Mouse (Mus musculus) heart, embryonic 16.5 days (tissue): ENCODE results near the gene Haao. TPM values are rescaled to one million over a fixed set of nuclear protein-coding genes. Genes with fewer than 3 reads are reported as not detected.

ENCODE experiments used
- ATAC-seq: fragments of 200-750 bp; cut with Nextera tagmentation; replicated peaks from 2 replicates; pipeline ENCODE4 v1.8.0; 2017; ENCODE audit warnings: moderate number of reproducible peaks; ENCODE audit not compliant: insufficient read depth, low FRiP score; ENCODE audit errors: extremely low read depth
- H3K27ac ChIP-seq: fragments of 300-500 bp; sonication (generic); 2 replicates; pipeline ENCODE4 v1.5.1; 2014; ENCODE audit warnings: mild to moderate bottlenecking, low read length, control low read depth, moderate library complexity
- H3K27me3 ChIP-seq: fragments of 300-500 bp; sonication (generic); 2 replicates; pipeline ENCODE4 v1.6.1; 2014; ENCODE audit warnings: low read length, mixed read lengths; ENCODE audit not compliant: control insufficient read depth, insufficient read depth
- H3K36me3 ChIP-seq: fragments of 300-500 bp; sonication (generic); 2 replicates; pipeline ENCODE4 v1.6.1; 2014; ENCODE audit not compliant: control insufficient read depth, insufficient read depth
- H3K4me1 ChIP-seq: fragments of 300-500 bp; sonication (generic); 2 replicates; pipeline ENCODE4 v1.6.1; 2014; ENCODE audit warnings: low read length, mixed read lengths; ENCODE audit not compliant: control insufficient read depth, insufficient read depth
- H3K4me2 ChIP-seq: fragments of 300-500 bp; sonication (generic); 2 replicates; pipeline ENCODE4 v1.6.1; 2014; ENCODE audit warnings: low read depth, mild to moderate bottlenecking, control low read depth, low read length
- H3K4me3 ChIP-seq: fragments of 300-500 bp; sonication (generic); 2 replicates; pipeline ENCODE4 v1.5.1; 2014; ENCODE audit warnings: mild to moderate bottlenecking, control low read depth, low read length
- H3K9ac ChIP-seq: fragments of 300-500 bp; sonication (generic); 2 replicates; pipeline ENCODE4 v1.6.1; 2014; ENCODE audit warnings: low read length, control low read depth
- H3K9me3 ChIP-seq: fragments of 300-500 bp; sonication (generic); replicated peaks from 2 replicates; pipeline ENCODE4 v1.6.1; 2016; ENCODE audit warnings: low read length; ENCODE audit not compliant: control insufficient read depth
- WGBS: fragments of 180-500 bp; shearing (Covaris S2); extraction: QIAGEN DNeasy Blood & Tissue Kit; methylation state at CpG from one replicate; pipeline ENCODE4 v1.1.7; 2014; 5-methylcytosine and 5-hydroxymethylcytosine counted together
- polyA plus RNA-seq: library from polyadenylated mRNA; unstranded; fragments of >200 nt; fragmentation: Nextera tagmentation; extraction: Ambion mirVana; gene quantifications from 2 replicates; pipeline ENCODE4 v1.2.1, GENCODE M21; 2015

The Haao gene
- polyA plus RNA-seq, 1 experiment from 2014 or later = 1.7 TPM

GRCm38 (mm10) chr17:83849081-83849675 is 1.4 kb upstream of the Haao start:
- Histone ChIP-seq H3K36me3 (no peaks in the 10 kb centered on the region), H3K4me3 (no peak overlapping the region), H3K27me3 (no peaks in the 10 kb centered on the region), H3K4me2 (no peak overlapping the region), H3K9me3 (no peaks in the 10 kb centered on the region), H3K9ac (no peak overlapping the region), H3K27ac (no peak overlapping the region), H3K4me1 (no peaks in the 10 kb centered on the region)
- ATAC-seq = no peak
- 66% methylated on average over 12 of the region's 12 CpGs for WGBS

- ATAC-seq = no peak
- H3K4me3 ChIP-seq = no peak overlapping the region
- no peaks in the 10 kb centered on the region for H3K4me1 ChIP-seq
- 59% methylated on average over 4 of the region's 4 CpGs for WGBS
- H3K9ac ChIP-seq = no peak overlapping the region
- H3K27ac ChIP-seq = no peak overlapping the region
- H3K4me2 ChIP-seq = no peak overlapping the region
- H3K9me3 ChIP-seq = no peaks in the 10 kb centered on the region
- no peaks in the 10 kb centered on the region for H3K36me3 ChIP-seq
- no peaks in the 10 kb centered on the region for H3K27me3 ChIP-seq
These were observed 719 bp upstream of the Haao start for GRCm38 (mm10) chr17:83848482-83848881.

DNA sequence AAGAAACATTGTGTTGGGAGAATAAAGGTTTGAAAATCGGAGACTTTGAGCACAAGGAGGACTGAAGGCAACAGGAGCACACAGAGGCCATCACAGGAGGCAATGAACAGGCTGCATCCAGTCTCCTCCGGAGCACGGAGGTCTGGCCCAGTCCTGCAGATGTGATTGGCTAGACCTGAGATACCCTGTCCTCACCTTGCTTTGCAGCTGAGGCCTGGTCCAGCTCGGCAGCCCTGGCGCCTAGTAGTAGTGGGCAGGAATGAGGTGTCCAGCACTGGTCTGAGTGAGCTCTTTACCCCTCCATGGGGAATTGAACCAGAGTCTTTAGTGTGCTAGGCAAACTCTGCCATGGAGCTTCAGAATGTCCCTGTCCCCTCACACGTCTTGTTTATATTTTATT is 663 bp downstream of the Haao start:
- Histone ChIP-seq H3K36me3 (no peaks in the 10 kb centered on the region), H3K4me1 (no peaks in the 10 kb centered on the region), H3K4me2 (no peak overlapping the region), H3K27ac (no peak overlapping the region), H3K9ac (no peak overlapping the region), H3K27me3 (no peaks in the 10 kb centered on the region), H3K4me3 (no peak overlapping the region), H3K9me3 (no peaks in the 10 kb centered on the region)
- WGBS = 74% methylated on average over 6 of the region's 6 CpGs
- no peak; the same call in 1 of the 2 replicates for ATAC-seq

DNA sequence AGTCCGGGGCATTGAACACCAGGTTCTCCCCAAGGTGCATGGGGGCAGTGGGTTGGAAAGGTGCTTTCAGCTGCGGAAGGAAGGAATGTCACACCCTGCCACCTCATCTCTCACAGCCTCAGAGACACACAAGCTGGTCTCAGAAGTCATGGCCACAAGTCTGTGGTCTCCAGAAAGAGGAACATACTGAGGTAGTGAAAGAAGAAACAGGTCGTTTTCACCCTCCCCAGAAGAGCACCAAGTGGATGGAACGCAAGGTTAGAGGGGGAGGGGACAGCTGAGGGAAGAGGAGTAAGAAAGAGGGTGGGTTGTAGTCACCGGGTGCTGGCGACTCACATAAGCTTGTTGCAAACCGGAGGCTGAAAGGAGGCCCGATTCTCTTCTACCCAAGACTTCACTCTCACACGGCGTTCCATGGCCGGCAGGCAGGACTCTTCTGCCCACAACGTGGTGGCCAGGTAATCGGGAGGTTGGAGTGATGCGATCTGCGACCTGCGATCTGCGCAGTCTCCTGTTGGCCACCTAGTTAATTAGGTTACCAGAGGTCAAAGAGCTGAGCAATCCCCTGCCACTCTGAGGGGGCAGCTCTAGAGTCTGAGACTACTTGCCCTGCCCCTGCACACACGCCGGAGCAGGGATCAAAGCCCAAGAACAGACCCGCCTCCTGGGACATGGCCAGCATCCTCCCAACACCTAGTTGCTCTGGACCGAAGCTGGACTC is 1.3 kb downstream of the Haao start:
- no peaks in the 10 kb centered on the region for H3K36me3 ChIP-seq
- no peaks in the 10 kb centered on the region for H3K9me3 ChIP-seq
- ATAC-seq = no peak
- WGBS = 80% methylated on average over 21 of the region's 21 CpGs
- H3K27ac ChIP-seq = no peak overlapping the region
- no peaks in the 10 kb centered on the region for H3K4me1 ChIP-seq
- H3K4me2 ChIP-seq = no peak overlapping the region
- no peak overlapping the region for H3K4me3 ChIP-seq
- H3K9ac ChIP-seq = no peak overlapping the region
- no peaks in the 10 kb centered on the region for H3K27me3 ChIP-seq

GRCm38 (mm10) chr17:83845538-83845937 is 2.2 kb downstream of the Haao start:
- Histone ChIP-seq H3K9ac (no peak overlapping the region), H3K4me1 (no peaks in the 10 kb centered on the region), H3K27me3 (no peaks in the 10 kb centered on the region), H3K4me3 (no peak overlapping the region), H3K4me2 (no peak overlapping the region), H3K9me3 (no peaks in the 10 kb centered on the region), H3K27ac (no peak overlapping the region), H3K36me3 (no peaks in the 10 kb centered on the region)
- WGBS = 75% methylated on average over 8 of the region's 8 CpGs
- ATAC-seq = no peak

DNA sequence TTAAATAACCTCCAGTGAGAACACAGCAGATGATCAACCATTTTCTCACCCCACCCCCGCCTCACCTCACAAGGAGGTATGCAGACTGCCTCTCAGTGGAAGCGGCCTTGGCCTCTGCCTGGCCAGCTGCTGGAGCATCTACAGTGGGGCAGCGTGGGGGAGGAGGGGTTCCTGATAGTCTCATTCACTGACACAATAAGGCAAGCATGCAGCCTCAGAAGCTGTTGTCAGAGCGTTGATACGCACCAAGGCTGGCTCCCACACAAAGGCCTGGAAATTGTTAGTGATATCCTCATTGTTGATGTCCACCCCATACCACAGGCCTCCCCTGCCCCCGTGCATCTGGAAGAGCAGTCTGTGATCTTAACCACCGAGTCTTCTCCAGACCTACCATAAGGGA is 4.0 kb downstream of the Haao start:
- Histone ChIP-seq H3K9ac (no peak overlapping the region), H3K9me3 (no peaks in the 10 kb centered on the region), H3K4me3 (no peak overlapping the region), H3K36me3 (no peaks in the 10 kb centered on the region), H3K4me1 (no peaks in the 10 kb centered on the region), H3K27ac (no peak overlapping the region), H3K4me2 (no peak overlapping the region), H3K27me3 (no peaks in the 10 kb centered on the region; the same call in 1 of the 2 replicates)
- WGBS = 32% methylated on average over 7 of the region's 7 CpGs
- no peak for ATAC-seq

DNA sequence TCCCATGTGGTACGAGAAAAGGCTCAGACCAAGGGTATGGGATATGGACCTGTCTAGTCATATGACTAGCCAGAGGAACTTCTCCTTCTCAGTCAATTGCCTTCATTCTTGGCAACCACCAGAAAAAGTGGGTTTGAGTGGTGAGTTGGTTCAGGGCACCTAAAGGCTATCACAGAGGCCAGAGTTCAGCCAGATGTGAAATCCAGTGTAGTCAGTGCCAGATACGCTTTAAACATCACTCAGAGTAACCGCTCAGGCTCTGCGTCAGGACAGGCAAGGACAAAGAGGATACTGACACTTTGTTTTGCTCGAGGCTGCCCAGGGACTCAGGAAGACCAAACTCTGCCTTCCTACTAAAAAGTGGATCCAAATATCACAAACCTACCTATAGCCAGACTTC is 6.8 kb downstream of the Haao start:
- H3K27ac ChIP-seq = no peak overlapping the region
- H3K27me3 ChIP-seq = no peaks in the 10 kb centered on the region; the same call in 1 of the 2 replicates
- H3K9ac ChIP-seq = no peak overlapping the region
- no peak for ATAC-seq
- H3K4me1 ChIP-seq = no peaks in the 10 kb centered on the region
- no peaks in the 10 kb centered on the region for H3K9me3 ChIP-seq
- H3K36me3 ChIP-seq = no peaks in the 10 kb centered on the region
- 77% methylated on average over 5 of the region's 5 CpGs for WGBS
- H3K4me3 ChIP-seq = no peak overlapping the region
- H3K4me2 ChIP-seq = no peak overlapping the region

DNA sequence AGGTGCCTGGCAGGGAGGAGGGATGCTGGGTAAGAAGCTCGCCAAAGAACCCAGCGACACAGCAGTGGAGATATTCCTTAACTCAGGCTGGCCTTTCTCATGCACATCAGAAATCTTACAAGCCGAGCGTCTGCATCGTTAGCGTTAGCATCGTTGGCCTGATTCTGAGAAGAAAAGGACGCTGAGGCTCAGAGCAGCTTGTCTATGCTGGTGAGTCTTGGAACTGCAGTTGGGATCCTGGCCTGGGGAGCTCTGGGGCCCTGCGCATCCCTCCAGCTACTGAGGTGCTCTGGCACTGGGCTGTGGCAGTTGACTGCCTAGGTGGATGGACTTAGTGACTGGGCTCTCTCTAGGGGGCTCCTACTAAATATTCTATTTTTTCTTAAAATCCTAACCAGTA is 8.6 kb downstream of the Haao start:
- Histone ChIP-seq H3K27ac (no peak overlapping the region), H3K4me1 (0 out of 2 replicates have a peak, but pooled peaks cover 1% of the 10 kb centered on the region), H3K4me2 (no peak overlapping the region), H3K9me3 (no peaks in the 10 kb centered on the region), H3K36me3 (no peaks in the 10 kb centered on the region), H3K27me3 (no peaks in the 10 kb centered on the region; the same call in 1 of the 2 replicates), H3K9ac (no peak overlapping the region), H3K4me3 (no peak overlapping the region)
- no peak for ATAC-seq
- WGBS = 62% methylated on average over 9 of the region's 9 CpGs

DNA sequence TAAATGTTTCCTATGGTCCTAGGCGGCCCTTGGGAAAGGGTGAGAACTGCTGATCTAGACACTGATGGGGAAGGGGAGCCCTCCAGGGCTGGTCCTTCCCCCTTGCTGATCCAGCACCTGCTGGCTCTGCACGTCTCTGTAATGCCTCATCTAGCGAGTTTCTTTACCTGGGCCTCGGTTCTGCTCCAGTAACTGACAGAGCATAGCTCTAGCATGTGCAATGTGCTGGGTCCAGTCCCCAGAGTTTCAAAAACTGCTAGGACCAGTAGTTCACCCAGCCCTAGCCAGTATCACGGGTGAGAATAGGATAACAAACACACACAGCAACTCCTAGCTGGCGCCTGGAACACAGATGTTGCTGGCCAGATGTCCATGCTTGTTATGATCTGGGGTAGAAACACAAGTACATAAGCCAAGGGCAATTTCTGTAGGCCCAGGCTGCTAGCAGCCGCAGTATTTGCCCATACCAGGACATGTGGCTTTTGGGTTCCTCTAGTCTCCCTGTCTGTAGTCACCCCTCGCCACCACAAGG is 10.0 kb downstream of the Haao start:
- WGBS = 85% methylated on average over 8 of the region's 8 CpGs
- no peak overlapping the region for H3K9ac ChIP-seq
- ATAC-seq = no peak
- no peaks in the 10 kb centered on the region for H3K9me3 ChIP-seq
- H3K4me1 ChIP-seq = 0 out of 2 replicates have a peak, but pooled peaks cover 2% of the 10 kb centered on the region
- H3K4me3 ChIP-seq = no peak overlapping the region
- H3K27ac ChIP-seq = no peak overlapping the region
- no peak overlapping the region for H3K4me2 ChIP-seq
- no peaks in the 10 kb centered on the region; the same call in 1 of the 2 replicates for H3K27me3 ChIP-seq
- no peaks in the 10 kb centered on the region for H3K36me3 ChIP-seq
